Mouse (Mus musculus): ENCODE results near the gene Cdv3.

The Cdv3 gene

DNA sequence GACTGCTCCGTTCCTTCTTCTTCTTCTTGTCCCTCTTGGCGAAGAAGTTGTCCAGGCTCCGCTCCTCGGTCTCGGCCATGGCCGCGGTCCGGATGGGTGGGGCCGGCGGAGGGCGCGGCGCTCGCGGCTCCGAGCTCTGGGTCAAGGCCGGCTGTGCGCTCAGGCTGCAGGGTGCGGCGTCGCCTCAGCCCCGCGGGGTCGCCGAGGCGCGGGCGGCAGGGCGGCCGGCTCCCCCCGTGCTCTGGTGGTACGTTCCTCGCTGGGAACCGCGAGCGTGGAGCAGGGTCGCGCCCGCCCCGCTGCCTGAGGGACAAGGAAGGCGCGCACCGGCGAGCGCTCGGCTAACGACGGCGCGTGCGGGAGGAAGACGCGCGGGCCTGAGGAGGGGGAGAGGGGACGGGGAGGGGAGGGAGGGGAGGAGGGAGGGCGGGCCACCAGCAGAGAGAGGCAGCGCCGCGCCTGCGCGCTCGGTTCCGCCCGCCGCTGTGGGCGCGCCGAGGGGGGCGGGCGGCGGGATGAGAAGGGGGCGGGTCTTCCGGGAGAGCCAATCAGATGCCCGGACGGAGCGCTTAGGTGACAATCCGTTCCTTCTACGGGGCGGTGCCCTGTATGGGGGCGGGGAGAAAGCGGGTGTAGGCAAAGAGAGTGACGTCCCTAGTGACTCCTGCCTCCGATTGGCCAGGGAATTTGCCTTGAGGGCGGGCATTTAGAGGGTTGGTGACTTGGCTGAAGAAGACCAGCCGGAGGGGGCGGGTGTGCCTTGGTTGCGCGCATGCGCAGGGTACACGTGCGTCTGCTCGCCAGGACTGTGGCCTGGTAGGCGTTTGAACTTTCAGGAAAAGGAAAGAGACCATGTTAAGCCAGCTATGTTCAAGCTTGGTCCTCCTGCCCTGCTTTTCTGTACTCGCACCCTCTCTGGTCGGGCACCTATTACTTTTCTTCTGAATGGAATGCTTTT is at the start of gene Cdv3:
Gene Cdv3, minus strand, starts transcription at position 551 of the 958 bp plus-strand sequence.
- DNase-seq, result peak; percentile 99

DNA sequence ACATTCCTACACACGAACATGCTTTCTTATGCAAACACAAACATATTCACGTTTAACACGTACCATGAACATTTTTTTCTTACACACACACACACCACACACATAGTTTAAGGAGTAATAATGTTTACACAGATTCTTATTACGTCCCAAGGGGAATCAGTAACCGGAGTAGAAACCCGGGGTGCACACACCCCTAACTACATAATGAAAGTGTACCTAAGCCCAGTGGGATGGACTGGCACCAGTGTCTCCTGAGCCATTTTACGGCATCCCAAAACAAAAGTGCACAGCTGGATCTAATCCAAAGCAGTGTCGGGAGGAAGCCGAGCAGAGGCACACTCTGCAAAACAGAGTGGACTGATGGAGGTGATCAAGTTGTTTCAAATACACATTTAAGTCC is 47.8 kb upstream of the Cdv3 start:
- no peak for DNase-seq

DNA sequence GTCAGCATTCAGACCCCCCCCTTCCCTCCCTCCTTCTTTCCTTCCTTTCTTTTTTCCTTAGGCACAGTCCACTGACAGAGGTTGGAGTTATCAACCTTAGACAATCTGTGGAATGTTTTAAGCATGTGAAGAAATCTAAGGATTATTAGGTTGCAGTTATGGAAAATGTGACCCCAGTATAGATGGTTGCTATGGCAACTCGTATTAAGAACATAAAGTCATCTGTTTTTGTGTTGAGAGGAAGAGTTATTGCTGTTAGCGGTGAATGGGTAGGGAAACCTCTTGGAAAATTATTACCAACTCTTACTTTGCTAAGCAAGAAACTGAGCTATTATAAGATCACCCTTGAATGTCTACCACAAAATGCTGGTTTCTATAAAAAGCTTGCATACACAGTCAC is 43.5 kb upstream of the Cdv3 start:
- no peak for DNase-seq

DNA sequence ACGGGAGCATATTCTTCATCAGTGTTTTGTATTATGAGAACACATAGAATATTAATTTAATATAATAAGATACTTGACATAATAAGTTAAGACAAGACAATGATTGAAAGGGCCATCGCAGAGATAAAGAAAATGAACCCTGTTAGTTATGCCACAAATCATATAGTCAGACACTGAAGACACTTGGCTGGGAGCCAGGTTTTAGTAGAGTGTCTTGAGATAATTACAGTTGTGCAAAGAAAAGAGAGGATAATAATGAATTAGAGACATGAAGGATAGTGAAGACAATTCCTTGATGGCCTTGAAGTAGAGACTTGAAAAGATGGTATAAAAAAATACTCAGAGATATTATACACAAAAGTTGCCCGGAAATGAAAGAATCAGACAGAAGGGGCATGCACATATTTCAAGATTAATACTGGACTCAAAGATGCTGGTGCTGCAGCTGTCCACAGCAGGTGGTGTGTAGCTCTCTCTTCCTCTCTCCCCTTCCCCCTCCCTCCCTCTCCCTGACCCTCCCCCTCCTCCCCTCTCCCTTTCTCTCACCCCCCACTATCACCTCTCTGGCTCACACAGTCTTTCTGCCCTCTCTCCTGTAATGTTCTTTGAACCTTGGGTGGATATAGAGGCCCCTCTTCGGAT is 42.6 kb upstream of the Cdv3 start:
- DNase-seq, result no peak

DNA sequence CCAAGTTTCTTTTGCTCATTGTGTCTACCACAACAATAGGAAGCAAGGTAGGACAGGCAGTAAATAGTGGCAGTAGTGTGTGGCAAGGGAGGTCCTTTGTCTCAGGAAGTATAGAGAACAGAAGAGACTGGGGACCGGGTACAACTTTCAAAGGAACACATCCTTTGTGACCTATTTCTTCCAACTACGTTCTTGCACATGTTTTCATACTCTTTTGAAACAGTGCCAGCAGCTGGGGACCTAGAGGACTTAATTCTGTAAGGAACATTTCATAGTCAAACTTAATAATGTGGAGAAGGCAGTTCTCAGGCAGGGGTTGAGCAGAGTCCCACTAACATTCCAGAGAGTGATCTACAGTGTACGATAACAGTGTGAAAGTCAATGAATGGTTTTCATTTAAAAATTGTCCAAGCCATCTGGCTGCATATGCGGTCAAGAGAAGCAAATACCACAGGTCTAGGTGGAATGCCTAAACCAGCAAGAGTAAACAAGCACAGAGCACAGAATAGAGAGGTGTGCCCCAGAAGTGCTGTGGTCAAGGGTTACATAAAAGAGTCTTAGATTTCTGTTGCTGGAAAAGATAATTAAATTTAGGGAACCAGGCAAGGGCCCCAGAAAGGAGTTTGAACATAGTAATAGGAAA is 37.8 kb upstream of the Cdv3 start:
- no peak for DNase-seq

DNA sequence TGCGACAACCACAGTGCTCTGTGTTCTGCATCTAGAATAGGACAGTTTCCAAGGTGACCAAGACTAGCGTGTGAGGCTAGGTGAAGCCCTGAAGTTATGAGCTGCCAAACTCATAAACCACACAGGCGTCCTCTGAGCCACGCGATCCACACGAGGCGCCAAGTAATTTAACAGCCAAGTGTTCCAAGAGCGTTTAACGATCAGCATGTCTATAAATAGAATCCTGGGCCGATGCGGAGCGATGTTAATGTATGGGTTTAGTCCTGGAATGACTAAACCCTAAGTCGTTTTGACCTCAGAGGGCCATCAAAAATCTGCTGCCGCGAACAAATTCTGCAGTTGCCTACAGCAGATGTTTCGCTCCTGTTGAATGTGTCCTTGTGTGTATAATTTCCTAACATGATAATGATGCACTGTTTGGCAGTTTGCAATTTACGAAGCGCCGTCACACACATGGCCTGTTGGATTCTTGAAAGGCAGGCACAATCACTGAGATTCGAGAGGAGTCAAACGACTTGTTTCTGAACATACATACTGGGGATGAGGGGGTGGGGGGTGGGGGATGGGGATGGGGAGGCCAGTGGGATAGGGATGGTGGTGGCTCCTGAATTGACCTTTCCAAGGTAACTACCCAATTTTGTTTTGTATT is 33.0 kb upstream of the Cdv3 start:
- DNase-seq, result peak; percentile 29

DNA sequence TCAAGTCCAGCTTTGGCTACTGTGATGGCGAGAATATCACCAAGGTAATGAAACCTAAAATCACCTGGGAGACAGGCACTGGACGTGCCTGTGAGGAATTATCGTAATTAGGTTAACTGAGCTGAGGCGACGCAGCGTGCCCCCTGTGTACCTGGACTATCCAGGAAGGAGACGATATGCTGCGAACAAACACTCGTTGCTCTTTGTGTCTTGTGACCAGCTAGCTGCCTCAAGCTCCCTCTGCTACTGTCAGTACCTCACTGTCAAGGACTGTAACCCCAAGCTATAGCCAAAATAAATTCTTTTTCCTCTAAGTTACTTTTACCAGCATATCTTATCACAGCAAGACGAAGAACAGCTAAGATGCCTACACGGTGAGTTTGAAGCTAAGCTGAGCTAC is 27.6 kb upstream of the Cdv3 start:
- no peak for DNase-seq

DNA sequence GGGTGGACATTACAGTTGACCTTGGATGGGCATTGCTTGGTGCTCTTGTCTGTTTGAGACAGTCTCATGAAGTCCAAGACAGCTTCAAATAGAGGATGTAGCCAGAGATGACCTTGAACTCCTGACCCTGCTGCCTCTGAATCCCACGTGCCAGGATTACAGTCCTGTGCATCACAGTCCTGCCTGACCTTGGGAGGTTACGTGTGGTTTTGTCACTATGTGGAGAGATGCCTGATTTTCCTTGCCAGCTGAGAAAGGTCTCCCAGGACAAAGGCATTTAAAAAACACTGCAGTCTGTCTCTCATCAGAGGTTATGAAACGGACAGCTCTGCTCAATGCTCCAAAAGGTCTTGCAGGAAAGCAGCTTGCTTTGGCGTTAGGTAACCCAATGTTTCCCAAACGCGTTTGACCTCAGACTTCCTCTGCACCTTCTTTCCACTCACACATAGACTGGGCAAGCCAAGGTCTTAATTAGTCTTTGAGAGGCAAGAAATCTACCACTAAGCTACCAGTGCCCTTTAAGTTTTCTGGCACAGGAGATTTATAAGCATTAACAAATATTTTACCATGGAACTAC is 26.2 kb upstream of the Cdv3 start:
- no peak for DNase-seq

DNA sequence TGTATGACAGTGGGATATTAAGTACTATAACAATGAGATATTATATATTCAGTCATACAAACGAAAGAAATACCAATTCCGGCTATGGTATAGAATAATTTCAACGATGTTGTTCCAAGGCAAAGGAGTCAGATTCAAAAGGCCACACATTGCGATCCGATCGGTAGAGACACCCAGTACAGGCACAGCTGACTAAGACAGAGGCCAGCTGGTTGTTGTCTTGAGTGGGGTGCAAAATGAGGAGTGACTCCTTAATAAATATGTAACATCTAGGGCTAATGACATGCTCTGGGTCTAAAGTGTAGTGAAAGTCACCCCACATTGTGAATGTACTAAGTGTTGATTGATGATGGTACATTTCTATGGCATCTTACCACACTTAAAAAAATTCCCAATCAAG is 23.6 kb upstream of the Cdv3 start:
- DNase-seq, result no peak

DNA sequence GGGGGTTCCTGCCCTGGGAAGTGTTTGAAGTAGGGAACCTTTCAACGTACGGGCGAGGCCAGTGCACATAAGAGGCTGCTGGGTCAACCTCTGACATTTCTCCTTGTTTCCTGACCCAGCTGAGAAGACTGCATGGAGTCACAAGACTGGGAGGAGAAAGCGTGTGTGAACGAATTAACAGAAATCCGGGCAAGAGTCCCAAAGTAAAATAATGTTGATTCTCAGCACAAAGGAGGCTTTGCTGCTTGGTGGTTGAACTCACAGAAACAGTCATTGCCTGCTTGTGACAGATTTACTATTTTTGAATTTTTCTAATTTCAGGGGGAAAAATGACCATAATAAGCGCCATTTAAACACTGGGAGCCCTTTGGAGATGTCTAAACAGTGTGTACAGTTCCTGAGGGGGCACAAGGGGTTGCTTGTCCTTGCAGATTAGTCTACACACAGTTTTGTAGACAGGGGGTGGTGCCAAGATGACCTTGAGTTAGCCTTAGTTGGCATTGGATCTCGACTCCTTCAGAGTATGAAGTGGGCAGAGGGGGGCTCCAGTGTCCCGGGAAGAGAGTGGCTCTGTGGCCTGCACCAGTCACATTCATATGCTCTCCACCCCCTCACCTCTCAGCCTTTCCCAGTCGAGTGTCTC is 21.5 kb upstream of the Cdv3 start:
- no peak for DNase-seq

DNA sequence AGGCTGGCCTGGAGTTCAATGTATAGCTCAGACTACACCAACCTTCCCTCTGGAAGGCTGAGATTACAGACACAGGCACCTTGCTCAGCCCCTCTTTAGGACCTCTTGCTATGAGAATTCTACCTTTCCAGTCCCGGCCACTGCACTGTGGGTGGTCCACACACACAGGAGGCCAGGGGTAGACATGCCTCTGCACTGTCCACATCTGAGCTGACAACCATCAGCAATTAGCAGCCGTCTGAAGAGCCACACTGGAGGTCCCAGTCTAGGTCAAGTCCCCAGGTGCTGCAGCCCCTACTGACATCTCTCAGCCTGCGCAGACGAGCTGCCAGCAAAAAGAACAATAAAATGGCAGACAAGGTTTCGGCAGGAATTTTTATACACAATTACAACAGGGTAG is 20.9 kb upstream of the Cdv3 start:
- DNase-seq, result no peak

DNA sequence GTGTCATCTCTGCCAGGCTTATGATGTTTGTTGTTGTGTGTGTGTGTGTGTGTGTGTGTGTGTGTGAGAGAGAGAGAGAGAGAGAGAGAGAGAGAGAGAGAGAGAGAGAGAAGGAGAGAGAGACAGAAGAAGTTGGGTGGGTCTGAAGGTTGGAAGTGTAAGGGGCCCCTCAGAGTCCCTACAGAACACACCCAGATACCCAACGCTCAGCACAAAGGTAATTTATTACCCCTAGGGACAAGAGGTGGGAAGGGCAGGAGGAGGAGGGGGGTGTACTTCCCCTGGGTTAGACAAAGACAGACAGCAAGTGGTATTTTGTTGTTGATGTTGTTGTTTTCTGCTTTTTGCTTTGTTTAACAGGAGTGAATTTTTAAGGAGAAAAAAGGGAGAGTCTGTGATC is 20.0 kb upstream of the Cdv3 start:
- no peak for DNase-seq

DNA sequence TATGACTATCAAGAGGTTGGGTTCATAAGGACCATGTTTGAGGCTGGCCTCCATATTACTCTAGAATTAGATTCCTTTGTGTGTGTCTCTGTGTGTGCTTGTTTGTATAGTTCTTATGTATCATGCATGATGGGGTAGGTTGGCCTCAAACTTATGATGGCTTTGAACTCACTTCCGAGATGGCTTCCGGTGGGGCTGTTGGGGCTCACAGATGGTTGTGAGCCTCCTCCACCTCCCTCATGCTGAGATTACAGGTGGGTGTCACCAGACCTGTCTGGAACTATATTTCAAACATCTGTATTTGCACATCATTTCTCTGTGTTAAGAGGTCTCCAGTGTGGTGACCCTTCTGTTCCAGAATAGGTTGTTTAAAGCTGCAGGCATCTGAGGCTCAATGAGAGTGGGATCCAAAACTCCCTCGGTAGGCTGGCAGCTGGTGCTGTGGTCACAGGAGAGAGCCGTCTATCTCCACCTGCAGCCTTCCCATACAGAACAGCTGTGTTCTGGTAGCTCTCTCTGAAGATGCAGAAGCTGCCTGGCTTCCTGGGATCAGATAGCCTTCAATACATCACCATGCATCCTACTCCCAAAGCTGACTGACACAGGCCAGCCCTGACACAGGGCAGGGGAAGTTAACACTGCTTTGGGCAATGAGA is 18.6 kb upstream of the Cdv3 start:
- no peak for DNase-seq

DNA sequence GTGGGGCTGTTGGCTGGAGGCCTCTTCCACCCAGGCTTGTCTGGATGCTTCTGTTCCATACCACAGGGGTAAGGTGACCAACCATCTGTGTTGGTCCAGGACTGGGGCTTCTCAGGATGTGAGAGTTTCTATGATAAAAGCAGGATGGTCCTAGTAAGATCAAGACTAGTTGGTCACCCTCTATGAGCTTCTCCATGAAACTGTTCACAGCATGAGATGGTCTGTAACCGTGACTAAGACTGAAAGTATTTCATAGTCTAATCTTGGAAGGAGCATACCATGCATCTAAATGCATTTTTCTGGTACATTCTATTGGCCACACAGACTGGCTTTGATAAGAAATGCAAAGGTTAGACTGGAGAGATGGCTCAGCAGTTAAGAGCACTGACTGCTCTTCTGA is 17.9 kb upstream of the Cdv3 start:
- DNase-seq, result no peak

DNA sequence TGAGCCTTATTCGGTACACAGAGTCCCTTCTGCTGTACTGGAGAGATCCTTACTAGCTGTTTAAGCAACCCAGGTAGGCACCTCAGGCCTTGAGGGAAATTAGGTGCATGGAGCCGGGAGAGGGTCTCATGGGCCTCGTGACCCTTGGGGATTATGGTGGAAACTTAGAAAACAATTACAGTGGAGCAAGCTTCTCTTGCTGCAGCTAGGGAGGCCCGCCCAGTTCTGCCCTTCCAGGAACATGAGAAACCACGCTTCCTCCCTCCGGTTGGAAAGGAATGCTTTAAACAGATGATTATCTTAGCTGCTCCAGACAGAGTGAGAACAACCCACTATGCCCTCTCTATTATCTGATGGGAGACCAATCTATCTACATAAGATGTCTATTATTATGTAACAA is 17.3 kb upstream of the Cdv3 start:
- no peak for DNase-seq

DNA sequence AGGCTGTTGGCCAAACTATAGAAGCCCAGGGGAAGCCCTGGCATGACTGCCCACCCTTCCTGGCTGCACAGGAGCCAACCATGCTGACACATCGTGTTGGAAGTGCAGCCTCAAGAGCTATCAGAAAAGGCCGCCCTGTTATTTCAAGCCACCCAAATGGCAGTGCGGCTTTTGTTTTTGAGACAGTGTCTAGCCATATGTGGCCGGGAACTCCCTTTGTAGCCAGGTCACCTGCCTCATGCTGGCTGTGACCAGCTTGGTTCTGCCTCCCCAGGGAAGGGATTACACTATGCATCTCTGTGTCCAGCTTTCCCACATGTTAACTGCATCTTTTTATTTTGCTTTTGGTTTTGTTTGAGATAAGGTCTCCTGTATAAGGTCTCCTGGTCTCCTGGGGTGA is 14.9 kb upstream of the Cdv3 start:
- no peak for DNase-seq

DNA sequence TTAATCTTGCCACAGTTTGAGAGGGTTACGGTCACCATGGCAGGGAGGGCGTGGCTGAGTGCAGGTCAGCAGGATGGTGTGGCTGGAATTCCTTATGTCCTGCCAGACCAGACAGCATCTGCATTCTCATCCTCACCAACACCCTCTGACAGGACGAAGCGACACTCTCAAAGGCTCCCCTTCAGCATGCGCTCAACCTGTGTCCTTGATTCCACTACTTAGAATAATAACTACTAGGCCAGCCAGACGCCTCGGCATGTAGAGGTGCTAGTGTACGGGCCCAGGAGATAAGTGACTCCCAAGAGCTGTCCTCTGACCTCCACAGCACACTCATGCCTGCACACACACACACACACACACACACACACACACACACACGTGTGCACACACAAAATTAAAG is 13.6 kb upstream of the Cdv3 start:
- DNase-seq, result no peak

DNA sequence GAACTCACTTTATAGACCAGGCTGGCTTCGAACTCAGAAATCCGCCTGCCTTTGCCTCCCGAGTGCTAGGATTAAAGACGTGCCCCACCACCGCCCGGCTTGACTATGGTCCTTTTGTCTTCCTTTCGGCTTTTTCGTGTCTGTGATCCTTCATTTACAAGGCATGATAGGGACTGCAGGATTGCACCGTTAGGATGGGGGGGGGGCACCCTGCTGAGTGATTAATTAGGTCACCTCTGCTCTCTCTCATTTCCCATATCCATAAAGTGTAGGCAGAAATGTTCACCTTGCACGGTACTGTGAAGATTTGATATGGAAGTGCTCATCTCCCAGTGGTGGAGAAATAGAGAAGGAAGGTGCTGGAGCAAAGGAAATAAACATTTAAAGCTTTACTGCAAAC is 13.0 kb upstream of the Cdv3 start:
- no peak for DNase-seq

DNA sequence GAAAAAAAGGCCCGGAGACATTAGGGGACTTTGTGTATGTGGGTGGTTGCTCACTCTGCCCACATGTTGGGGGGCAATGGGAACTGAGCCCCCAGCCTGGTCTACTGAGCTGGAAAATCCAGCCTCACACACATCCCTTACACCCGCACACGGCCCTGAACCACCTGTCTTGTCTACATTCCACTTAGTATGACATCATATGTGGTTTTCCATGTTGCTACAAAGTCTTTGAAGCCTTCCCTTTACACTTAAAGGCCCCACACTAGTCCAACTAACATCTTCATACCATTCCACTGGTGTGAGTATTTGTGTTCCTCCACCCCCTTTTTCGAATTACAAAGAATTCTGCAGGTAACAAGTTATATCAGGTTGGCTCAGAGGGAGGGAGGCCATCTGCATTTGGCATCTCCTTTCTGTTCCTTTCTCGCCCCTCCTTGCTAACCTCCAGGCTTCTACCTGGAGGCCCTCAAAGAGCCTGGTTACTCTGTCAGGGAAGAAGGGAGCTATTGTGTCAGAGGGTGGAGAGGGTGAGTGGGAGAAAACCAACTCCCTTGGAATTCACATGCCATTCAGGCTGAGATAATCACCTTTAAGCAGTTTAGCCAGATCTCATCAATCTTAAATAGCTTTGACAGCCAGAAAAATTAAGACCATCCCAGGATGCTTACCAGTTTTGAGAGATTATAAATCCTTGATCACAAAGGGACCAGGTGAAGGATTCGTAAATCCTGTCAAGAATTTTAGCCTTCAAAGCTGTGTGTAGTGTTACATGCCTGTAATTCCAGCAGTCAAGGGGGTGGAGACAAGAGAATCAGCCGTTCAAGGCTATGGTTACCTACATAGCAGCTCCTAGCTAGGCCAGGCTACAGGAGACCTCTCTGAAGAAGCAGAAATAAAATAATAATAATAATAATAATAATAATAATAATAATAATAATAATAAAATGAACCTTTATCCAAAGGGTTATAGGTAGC is 11.0 kb upstream of the Cdv3 start:
- DNase-seq, result no peak

DNA sequence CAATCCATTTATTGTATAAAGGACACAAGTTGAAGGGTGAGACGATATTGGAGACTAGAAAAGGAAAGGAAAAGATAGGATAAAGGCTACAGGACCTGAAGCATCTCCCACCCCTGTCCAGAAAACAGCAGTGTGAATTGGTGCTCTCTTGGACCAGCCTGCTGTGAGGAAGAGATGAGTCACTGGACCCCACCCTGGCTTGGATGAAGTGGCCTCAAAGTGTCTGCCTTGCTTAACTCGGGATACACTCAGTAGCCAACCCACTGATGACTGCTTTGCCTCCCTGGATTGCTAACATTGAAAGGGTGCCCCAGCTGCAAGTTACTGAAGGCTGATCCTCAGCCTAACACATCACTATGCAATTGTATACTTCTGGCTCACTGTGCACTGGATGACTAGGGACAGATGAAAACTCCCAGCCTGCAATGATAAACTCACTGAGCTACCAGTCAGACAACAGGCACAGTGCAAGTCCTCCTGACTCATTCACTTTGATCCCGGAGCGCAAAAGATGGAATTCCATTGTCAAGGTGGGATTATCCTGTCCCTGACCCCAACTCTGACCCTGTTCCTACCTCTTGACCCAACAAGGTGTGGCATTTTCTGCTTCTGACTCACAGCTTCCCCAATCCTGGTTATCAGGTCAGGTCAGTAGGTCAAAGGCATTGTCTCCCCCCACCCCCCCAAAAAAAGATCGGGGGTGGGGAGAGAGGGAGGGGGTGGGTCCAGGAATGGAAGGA is 6.8 kb upstream of the Cdv3 start:
- DNase-seq, result no peak
